Mouse (Mus musculus) layer of hippocampus, adult 11-12 months (tissue): ENCODE measurements at regions not wholly inside any gene's neighbourhood (a gene's known extent, or its start where the extent isn't known, plus 50 kb on each side); places are given as distances from the start of the nearest gene placed in this dataset.

Source experiments
- DNase-seq: peaks from one replicate; pipeline ENCODE4 v3.0.0; 2022; ENCODE audit warnings: low spot score

DNA sequence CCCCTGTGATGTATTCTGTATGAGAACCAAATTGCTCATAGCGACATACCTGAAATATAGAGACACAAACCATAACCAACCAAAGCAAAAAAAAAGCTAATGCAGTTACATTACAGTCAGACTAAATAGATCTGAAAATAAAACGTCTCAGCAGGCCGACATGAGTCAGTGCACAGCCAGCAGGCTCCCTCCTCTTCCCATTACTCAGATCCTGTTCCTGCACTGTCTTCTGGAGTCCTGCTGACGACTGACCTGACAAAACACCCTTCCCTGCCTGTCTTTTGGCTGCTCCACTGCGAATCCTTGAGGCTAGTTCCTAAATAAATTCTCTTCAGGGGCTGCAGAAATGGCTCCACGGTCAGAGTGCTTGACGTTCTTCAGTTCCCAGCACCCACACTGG, 61.3 kb upstream of the 1600014C23Rik start:
- no peak for DNase-seq

- DNase-seq: no peak
Observed at GRCm38 (mm10) chr17:45790959-45791520, 57.4 kb upstream of the 1600014C23Rik start.

- DNase-seq: no peak
Observed at GRCm38 (mm10) chr17:45789777-45790176, 56.1 kb upstream of the 1600014C23Rik start.

DNA sequence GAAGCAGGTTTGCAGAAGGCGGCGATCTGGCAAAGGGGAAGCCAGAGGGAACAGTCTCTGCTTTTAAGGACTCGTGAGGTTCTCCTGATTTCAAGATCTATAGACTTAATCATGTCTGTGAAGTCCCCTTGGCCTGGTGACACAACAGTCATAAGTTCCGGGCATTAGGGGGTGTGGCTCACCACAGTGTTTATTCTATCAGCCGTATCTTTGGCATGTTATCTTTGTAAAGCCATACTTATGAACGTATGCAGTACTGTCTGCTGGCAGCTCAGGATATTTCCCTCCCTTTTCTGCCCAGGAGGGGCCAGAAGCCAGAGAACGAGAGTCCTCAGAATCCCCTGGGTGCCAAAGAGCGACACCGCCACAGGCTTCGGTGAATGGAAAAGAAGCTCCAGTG, 51.3 kb upstream of the 1600014C23Rik start:
- no peak for DNase-seq

DNA sequence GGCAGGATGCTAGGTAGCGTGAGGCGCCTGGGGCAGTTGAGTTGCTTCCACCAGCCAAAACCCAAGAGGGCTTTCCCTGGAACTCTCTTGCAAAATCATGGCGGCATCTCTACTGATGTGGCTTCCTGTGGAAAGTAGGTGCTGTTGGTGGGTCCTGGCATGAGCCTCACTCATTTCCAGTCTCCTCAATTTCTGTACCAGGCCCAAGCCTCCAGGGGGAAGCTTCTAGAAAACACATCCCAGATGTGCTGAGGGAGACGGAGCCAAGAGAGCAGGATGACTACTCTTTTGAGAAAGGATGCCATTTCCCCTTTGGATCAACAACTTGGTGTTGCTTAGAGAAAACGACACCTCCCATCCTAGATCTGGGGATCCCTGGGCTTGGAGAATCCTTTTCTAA, 50.9 kb upstream of the 1600014C23Rik start:
- no peak for DNase-seq
